Mouse (Mus musculus): ENCODE measurements at regions not wholly inside any gene's neighbourhood (a gene's known extent, or its start where the extent isn't known, plus 50 kb on each side); places are given as distances from the start of the nearest gene placed in this dataset.

DNA sequence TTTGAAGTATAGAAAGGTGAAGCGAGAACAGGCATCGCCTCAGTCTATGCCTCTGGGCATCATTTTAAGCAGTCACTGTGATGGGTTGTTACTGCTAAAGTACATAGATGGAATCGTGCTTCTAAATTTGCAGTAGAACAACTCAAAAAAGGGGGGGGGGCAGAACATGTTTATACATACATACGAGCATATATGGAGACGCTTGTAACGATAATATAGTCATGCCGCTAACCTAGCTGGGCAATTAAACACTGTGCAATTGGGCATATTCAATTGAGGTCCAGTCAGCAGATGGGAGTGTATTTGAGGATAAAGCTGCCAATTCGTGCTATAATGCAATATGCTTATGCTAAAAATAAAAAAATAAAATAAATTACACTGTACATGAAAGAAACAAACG, 282.6 kb upstream of the Gm11146 start:
- no peak for DNase-seq (ENCODE audit: extremely low read depth, insufficient read length, low spot score)

DNA sequence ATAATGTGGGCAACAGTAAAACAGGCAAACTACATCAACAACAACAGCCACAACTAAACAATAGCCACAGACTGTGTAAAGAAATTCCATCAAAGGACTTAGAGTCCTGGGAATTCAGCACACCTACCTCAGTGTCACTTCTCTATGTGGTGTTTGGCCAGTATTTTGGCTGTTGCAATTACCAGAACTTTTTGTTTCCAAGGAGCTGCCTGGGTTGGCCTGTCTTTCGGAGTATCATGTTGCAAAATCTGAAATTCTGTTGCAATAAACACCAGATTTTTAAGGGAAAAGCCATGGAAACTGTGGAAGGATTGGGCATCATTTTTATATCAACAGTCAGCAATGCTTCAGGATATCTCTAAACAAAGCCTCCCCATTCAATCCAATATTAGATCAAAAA, 275.1 kb upstream of the Gm11146 start:
- no peak for DNase-seq (ENCODE audit: extremely low read depth, insufficient read length, low spot score)

DNA sequence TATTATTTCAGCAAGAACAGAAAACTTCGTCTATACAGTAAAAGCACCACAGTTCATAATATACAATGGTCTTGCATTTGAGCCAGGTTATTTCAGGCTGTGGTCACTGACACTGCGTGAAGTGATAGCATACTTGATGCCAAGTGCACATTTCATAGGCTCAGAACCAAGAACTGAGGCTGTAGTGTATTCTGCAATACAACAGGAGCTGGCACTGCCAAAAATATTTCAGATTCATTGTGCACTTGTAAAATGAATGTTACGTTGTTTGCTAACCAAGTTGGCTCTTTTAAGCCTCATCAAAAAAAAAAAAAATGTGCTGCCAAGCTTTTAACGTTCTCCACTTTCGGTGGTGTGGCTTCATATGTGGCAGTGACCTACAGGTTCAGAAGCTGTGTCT, 261.4 kb upstream of the Gm11146 start:
- DNase-seq (ENCODE audit: extremely low read depth, insufficient read length, low spot score): no peak

DNA sequence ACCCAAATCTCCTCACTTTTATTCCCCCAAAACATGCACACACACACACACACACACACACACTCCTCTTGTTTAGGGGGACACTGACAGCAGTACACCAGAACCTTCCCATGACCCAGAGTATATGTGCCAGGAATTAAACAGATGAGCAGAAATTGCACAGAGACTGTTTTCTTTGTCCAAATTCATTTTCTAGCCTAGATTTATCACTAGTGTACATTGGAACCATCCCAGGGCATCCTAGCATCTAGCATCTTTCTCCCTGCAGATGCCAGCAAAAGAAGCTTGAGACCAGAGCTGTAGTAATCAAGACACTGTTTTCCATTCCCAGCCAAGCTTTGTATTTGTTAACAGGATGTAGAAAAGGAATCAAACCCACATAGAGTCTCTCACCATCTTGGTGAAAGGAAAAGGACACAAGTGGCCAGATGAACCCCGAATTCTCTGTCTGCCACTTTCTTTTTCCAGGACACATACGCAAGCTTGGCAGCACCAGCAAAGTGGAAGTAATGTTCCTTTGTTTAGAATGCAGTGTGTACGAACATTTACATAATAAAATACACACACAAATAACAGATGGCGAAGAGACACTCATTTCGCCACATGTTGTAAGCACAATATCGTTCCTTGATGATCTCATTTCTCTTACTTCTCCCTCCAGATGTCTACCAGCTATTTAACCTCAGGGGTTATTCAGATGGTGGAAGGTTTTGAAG, 250.3 kb upstream of the Gm11146 start:
- DNase-seq (ENCODE audit: extremely low read depth, insufficient read length, low spot score): no peak

DNA sequence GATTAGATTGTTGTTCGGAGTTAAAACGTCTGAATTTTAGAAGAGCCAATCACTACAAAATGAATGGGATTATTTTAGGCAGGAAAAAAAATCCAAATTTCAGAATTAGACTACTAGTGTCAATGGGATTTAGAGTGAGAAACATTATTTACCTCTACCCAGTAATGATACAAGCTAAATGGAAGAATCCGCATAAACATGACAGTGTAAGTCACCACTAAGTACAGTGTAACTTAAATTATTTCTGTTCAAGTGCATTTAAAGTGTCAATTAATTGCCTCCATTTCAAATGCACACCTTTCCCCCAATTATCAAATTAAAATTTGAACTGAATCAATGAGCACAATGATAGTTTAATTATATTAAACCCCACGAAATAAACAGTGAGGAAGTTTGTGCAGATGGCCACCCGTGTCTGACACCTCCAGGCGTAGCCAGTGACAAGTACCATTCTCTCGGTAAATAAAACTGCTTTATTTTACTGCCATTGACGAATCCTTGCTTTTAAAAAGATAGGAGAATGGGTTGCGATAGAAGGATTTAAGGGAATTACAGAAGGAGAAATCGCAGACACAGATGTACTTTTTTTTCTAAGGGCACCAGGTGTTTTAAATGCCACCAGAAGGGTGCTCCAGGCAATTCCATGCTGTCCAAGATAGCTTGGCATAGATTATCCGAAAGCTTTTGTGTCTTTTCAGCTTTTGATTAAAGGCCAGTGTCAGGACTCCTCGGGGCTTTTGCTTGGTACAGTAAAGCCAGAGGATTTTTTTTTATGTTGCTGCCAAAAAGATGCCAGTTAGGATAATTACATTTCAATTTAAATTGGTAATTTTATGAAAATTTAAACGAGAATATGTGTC, 249.5 kb upstream of the Gm11146 start:
- no peak for DNase-seq (ENCODE audit: extremely low read depth, insufficient read length, low spot score)

DNA sequence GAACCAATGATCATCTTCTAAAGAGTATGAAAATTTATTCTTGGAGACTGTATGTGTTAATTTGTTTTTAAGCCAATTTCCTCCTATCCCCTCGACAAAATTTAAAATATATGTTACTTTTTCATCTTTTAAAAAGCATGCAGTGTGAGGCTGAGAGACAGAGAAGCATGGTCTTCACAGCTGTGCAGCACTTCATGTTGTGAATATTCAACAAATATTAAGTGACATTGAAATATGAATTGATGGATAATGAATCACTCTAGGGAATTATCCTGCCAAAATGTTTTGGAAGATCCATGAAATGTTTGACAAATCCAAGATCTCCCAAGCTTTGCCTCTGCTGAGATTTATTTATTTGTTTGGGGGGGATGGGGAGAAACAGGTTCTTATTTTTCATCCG, 233.9 kb upstream of the Gm11146 start:
- no peak for DNase-seq (ENCODE audit: extremely low read depth, insufficient read length, low spot score)

DNA sequence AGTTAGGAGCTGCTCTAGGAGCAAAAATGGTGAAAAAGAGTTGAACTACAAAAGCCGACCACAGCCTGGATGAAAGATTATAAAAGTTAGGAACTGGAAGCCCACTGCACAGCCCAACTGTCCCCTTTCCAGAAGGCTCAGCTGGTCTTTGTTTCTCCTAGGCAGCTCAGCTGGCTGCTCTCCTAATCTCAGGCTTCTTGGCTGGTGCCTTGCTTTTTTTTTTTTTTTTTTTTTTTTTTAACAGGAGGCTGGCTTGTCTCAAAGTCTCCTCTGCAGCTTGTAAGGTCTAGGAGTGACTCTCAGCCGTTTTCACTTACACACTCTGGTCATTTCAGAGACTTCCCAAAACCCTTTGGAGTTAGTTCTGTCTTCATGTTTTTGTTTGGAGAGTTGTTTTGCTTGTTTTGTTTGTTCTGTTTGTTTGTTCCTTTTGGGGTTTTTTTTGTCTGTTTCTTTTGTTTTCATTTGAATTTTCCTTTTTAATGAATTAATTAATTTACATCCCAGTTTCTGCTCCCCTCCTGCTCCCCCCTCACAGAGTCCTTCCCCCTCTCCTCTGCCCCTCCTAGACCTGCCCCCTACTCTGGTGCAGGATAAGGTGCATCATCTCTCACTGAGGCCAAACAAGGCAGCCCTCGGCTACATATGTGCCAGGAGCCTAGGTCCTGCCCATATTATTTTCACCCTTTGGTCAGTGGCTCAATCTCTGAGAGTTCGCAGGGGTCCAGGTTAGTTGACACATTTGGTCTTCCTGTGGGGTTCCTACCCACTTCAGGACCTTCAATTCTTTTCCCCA, 225.6 kb upstream of the Gm11146 start:
- DNase-seq (ENCODE audit: extremely low read depth, insufficient read length, low spot score): no peak

DNA sequence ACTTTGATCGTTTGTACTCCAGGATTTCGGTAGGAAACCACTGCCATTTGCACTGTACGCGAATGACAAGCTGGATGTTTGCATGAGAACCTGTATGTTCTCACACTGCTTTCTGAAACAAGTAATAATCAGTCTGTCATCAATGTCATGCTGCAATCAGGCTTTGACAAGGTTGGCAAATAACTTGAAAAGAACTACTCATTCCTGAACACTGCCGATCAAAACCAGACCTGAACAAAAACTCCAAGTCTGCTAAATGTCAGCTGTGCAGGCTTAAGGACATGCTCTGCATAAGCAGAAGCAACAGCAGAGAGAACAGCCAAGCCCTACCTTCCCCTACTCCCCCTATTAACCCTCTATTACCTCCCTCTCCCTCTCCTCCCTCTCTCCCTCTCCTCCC, 197.8 kb upstream of the Gm11146 start:
- DNase-seq (ENCODE audit: extremely low read depth, insufficient read length, low spot score): no peak

DNA sequence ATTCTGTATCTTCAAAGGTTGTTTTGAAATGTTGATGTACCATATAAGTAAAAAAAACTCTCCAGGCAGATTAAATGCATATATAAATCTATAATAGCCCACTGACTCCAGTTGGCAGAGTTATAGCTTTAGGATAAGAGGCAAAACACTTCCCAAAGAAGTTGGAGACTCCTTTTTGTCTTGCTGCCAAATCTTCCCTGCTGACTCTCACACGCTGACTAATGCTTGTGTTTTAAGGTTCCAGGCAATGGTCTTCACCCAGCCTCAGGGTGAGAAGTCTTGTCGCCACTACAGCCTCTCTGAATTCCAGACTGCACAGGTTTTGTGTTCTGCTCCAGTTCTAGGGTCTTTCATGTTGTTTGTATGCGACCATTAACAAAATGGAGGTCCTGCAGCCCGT, 195.0 kb upstream of the Gm11146 start:
- DNase-seq (ENCODE audit: extremely low read depth, insufficient read length, low spot score): peak; percentile 8

DNA sequence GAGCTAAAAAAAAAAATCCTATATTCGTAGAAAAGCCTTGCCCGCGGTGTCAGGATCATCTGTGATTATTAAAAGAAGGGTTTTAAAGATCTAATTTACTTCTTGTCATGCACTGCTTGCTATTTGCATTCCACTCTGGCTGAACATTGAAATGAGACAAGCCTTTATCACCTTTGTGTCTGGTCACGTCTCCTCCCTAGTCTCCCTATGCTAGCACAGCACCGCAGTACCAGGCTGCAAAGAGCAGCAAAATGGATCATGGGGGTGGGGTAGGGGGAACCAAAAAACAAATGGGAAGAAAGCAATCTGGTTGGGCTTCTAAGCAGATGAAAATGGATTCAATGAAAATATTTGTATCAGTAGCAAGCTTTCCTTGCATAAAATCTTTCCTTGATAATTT, 187.8 kb upstream of the Gm11146 start:
- no peak for DNase-seq (ENCODE audit: extremely low read depth, insufficient read length, low spot score)

DNA sequence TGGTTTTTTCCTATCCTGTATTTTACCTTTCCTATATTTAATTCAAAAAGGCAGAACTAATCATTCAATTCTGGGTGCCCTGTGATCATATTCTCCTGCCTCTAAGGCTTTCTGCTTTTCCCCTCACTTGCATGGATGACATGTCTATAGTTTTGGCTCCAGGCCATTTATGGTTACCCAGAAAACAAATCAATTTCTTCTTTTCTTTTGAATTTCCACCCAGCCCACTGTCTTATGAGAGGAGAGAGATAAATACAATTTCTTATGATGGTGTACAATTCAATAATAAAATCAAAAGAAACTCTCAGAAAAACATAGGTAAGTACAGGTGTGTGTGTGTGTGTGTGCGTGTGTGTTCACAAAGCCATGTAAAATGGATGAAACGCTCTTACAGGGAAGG, 187.3 kb upstream of the Gm11146 start:
- no peak for DNase-seq (ENCODE audit: extremely low read depth, insufficient read length, low spot score)

DNA sequence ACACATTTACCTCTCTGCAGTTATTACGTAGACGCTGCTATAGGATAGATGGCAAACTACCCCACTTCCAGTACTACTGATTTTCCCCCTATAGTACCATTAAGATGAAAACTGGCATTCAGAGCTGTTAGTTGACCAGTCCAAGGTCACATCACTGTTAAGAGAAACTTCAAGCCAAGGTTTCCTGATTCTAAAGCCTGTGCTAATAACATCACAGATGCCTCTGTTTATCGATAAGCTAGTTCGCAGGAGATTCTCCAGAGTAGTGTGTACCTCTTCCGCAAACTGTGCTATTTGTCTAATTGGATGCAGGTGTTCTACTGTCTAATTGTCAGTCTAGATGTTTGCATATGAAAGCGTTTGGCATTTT, 186.9 kb upstream of the Gm11146 start:
- no peak for DNase-seq (ENCODE audit: extremely low read depth, insufficient read length, low spot score)

DNA sequence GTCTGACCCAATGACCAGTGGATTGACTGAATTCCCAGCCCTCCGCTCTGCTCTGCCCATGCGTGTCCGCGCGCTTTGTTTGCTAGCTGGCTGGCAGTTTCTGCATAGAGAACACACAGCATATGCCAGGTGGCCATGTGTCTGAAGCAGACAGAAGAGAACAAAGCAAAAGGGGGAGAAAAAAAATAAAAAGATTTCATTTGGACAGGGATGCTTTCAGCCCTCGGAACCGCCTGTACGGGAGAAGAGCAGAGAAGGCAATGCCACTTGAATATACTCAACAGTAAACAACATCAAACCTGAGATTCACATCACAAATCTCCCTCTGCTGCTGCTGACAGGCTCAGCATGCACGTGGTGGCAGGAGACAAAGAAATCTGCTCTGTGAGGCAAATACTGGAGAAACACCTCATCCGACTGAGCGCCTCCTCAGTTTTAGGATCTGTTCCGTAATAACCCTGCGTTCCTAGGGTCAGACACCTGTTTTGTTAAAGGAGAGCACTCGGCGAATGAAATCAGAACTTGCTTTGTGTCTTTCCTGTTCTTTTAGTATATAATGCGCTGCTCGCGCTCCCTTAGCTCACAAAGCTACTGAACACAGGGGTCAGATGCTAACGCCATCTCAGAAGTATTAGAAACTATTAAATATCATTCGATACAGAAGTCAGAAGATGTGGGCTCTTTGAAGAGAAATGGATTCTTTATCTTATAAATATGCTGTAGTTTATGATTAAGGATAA, 186.3 kb upstream of the Gm11146 start:
- DNase-seq (ENCODE audit: extremely low read depth, insufficient read length, low spot score): no peak

DNA sequence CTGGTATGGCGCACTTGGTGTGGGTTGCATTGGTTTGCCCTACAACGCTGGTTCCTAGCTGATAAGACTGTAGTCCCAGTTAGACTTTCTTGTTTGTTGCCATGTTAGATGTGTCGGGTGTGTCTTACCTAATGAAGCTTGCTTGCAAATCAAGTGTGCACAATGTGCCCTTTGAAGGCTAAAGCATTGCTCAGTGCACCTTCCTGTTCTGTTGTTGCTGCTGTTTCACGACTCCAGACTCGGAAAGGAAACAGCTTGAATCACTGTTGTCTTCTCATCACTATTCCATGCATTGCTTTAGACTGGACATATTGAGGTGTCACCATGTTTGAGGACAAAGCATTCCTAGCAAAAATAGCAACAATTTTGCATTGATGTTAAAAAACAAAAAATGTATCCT, 185.1 kb upstream of the Gm11146 start:
- no peak for DNase-seq (ENCODE audit: extremely low read depth, insufficient read length, low spot score)

DNA sequence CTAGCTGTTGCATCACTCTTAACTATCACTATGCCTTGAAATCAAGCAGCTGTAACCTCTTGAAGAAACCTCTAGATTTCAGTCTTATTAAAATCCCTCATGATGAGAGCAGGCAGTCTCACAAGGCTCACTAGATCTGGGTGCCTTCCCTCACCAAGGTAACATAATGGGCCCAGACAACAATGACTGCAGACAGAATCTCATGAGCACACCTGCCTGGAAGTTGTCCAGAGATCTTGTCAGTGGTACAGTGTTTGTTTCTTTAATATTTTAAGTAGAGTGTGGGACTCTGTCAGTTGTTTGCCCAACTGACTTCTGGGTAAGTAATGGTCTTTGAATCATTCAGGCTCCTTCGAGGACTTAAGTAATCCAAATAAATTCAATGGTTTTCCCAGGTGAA, 177.1 kb upstream of the Gm11146 start:
- no peak for DNase-seq (ENCODE audit: extremely low read depth, insufficient read length, low spot score)

DNA sequence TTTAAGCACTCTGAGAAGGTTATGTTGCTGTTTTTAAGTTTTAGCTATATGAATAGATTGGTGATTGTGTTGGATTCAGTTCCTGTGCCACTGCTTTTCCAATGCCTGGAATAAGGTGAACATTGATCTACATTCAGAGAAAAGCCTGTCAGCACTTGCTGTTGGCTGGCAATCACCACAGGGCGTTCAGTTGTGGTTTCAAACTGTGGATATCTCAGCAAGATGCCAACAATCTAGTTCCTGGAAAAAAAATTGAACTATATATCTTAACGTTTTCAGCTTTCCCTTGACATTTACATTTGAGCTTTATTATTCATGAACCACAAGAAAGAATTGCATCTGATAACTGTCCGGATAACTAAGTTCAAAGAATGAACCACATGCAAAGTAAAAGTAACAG, 170.2 kb upstream of the Gm11146 start:
- no peak for DNase-seq (ENCODE audit: extremely low read depth, insufficient read length, low spot score)

DNA sequence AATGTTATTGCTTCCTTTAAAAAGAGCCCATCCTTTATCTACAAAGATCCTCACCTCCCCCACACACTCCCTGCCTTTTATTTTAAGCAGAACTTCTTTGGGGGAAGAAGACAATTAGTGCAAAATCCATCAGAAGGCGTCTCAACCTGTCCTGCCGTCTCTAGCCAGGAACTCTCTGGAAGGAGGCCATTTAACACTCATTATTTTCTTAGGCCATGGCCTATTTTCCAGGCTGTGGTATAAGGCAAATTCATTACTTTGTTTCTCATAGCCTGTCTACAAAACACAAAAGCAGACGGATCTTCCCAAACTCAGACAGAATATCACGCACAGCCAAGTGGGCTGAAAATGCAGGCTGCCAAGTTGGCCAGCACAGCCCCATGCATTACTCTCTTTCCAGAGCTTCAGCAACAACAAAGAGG, 159.0 kb upstream of the Gm11146 start:
- DNase-seq (ENCODE audit: extremely low read depth, insufficient read length, low spot score): no peak

DNA sequence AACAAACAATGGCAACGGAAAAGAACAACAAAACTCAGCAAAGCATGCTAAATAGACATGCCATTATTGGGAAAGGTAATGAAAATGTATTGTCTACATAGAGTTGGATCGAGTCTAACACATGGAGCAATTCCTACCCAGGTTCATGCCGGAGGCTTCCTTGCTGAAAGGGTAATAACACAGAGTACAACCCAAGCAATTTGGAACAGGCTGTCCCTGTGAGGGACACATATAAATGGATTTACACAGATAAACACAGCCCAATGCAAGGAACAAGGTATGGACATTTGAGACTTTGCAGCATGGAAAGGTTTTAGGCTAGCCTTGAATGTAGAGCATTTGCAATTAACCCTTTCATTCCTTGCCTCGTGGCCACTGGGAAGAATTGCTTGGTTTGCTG, 158.6 kb upstream of the Gm11146 start:
- no peak for DNase-seq (ENCODE audit: extremely low read depth, insufficient read length, low spot score)

DNA sequence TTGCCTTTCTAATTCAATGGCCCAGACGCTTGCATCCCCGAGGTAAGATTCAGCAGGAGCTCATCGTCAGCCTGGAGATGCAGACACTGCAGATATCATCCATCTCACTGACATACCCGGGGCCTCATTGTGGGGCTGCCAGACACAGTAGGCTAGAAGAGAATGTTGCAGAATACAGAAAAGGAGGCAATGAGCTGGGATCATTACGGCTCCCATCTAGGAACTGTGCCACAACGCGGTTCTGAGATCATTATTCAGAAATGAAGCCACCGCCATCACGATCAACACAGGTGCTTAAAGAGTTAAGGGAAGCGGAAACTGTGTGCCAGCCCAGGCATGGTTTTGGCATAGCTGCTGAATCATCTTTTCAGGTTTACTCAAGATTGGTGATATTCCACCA, 158.1 kb upstream of the Gm11146 start:
- DNase-seq (ENCODE audit: extremely low read depth, insufficient read length, low spot score): no peak

DNA sequence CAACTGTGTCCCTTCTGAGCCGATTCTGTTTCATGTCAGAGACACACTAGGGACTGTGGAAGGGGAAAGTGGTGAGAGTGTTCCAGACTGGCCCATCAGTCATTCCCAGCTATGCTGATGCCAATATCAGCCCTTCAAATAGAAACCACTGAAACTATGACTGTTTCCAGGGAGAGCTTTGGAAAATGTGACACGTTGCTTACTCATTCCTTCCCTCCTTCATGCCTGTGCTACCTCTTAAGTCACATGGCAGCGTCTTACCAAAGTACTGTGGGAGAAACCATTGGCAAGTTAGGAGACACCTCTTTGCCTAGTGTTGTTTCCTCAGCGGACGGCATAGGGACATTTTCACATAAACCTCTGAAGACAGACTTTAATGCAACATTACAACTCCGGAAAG, 153.0 kb upstream of the Gm11146 start:
- DNase-seq (ENCODE audit: extremely low read depth, insufficient read length, low spot score): peak; percentile 58

DNA sequence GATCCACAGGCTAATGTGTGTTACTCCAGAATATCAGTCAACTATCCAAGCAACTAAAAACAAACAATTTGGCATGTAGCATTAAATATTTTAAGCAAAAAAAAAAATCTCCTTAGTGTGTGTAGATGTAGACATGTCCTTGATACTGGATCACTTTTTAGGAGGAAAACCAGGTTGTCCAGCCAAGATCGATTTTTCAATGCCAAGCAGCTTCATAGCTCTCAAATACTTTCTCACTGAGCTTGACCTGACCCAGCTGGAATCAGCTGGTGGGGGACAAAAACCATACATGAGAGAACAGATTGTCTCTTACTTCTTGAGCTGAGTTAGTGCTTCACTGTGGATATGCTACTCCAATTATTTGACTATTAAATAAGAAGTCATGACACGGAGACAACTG, 147.6 kb upstream of the Gm11146 start:
- DNase-seq (ENCODE audit: extremely low read depth, insufficient read length, low spot score): no peak
